Mouse (Mus musculus): ENCODE measurements around the gene Psmb3.

GRCm38 (mm10) chr11:97663528-97664338 is 39.5 kb upstream of the Psmb3 start:
- TF ChIP-seq CTCF (IDR thresholded peaks at IDR 0.05; ENCODE audit: low read depth, low read length) (no peak), GATA1 (IDR thresholded peaks at IDR 0.05; ENCODE audit: borderline replicate concordance, low read length) (no peak), TAL1 (conservative IDR thresholded peaks at IDR 0.05; ENCODE audit: low read depth, low read length) (no peak), POLR2AphosphoS5 (IDR thresholded peaks at IDR 0.05; ENCODE audit: insufficient replicate concordance, low read depth, low read length) (no peak), GATA2 (IDR thresholded peaks at IDR 0.05; ENCODE audit: borderline replicate concordance, low read depth, low read length) (no peak)
